Mouse (Mus musculus) layer of hippocampus, postnatal 10 days (tissue): ENCODE measurements around the gene Lrch3. TPM values are rescaled to one million over a fixed set of nuclear protein-coding genes. Genes with fewer than 3 reads are reported as not detected.

Source experiments
- DNase-seq, 2 experiments: peaks; one replicate each; pipeline ENCODE4 v3.0.0; 2021; ENCODE audit warnings: low spot score in 2 of 2
- total RNA-seq, 2 experiments: library from RNA; stranded (reverse); gene quantifications; 2 replicates each; pipeline ENCODE4 v1.2.3; 2021

Lrch3 gene
- total RNA-seq, 2 experiments from 2014 or later: 34.3 to 37.1 TPM

GRCm38 (mm10) chr16:32981405-32981804, 67.5 kb downstream of the Lrch3 start:
- DNase-seq: no peak

- DNase-seq: no peak
Observed at GRCm38 (mm10) chr16:32984631-32985030, 70.7 kb downstream of the Lrch3 start.

- no peak for DNase-seq
Observed at GRCm38 (mm10) chr16:32992158-32992557, 78.3 kb downstream of the Lrch3 start.

GRCm38 (mm10) chr16:33005216-33005615, 91.3 kb downstream of the Lrch3 start:
- DNase-seq: no peak

GRCm38 (mm10) chr16:33006888-33007287, 93.0 kb downstream of the Lrch3 start:
- DNase-seq: no peak

GRCm38 (mm10) chr16:33007436-33007835, 93.5 kb downstream of the Lrch3 start:
- DNase-seq: no peak

- DNase-seq: peak in 1 of 2 experiments; percentile 32
Observed at GRCm38 (mm10) chr16:33010166-33010565, 96.3 kb downstream of the Lrch3 start.

- DNase-seq: no peak
Observed at GRCm38 (mm10) chr16:33013801-33014200, 99.9 kb downstream of the Lrch3 start.

GRCm38 (mm10) chr16:33014921-33015320, 101.0 kb downstream of the Lrch3 start:
- DNase-seq: no peak

GRCm38 (mm10) chr16:33015396-33015907, 101.6 kb downstream of the Lrch3 start:
- no peak for DNase-seq

GRCm38 (mm10) chr16:33015986-33016385, 102.1 kb downstream of the Lrch3 start:
- DNase-seq: no peak

GRCm38 (mm10) chr16:33017677-33018349, 103.9 kb downstream of the Lrch3 start:
- no peak for DNase-seq

GRCm38 (mm10) chr16:33019117-33019770, 105.3 kb downstream of the Lrch3 start:
- DNase-seq: no peak

- DNase-seq: no peak
Observed at GRCm38 (mm10) chr16:33021381-33021780, 107.5 kb downstream of the Lrch3 start.

GRCm38 (mm10) chr16:33023750-33024149, 109.8 kb downstream of the Lrch3 start:
- peak; percentile 87 to 90 for DNase-seq

GRCm38 (mm10) chr16:33024456-33025104, 110.7 kb downstream of the Lrch3 start:
- DNase-seq: peak in 1 of 2 experiments; percentile 40

GRCm38 (mm10) chr16:33026357-33026756, 112.5 kb downstream of the Lrch3 start:
- no peak for DNase-seq

- DNase-seq: no peak
Observed at GRCm38 (mm10) chr16:33036006-33036405, 122.1 kb downstream of the Lrch3 start.

- no peak for DNase-seq
Observed at GRCm38 (mm10) chr16:33042682-33043081, 128.8 kb downstream of the Lrch3 start.

- DNase-seq: no peak
Observed at GRCm38 (mm10) chr16:33043268-33043667, 129.4 kb downstream of the Lrch3 start.

GRCm38 (mm10) chr16:33048004-33048403, 134.1 kb downstream of the Lrch3 start:
- DNase-seq: no peak

GRCm38 (mm10) chr16:33048686-33049085, 134.8 kb downstream of the Lrch3 start:
- no peak for DNase-seq
